Mouse (Mus musculus) lung, postnatal 36 days (tissue): Measurements from ENCODE around the gene Gja4.

Experiments
- DNase-seq: peaks from one replicate; pipeline ENCODE4 v3.0.0; 2022; ENCODE audit warnings: mixed read lengths

Gene Gja4

GRCm38 (mm10) chr4:127313861-127314260 lies at the start of gene Gja4:
TSS of gene Gja4 (minus strand) at chr4:127314039.
- peak; percentile 93 for DNase-seq

GRCm38 (mm10) chr4:127363331-127363730 lies 49.5 kb upstream of the Gja4 start:
- peak; percentile 13 for DNase-seq

- DNase-seq: no peak
Measured at GRCm38 (mm10) chr4:127362520-127362919, 48.7 kb upstream of the Gja4 start.

- peak; percentile 41 for DNase-seq
Measured at GRCm38 (mm10) chr4:127358018-127358417, 44.2 kb upstream of the Gja4 start, which contains the start of gene Gjb5. TSS of gene Gjb5 (minus strand) at chr4:127358181.

- DNase-seq: peak; percentile 21
Measured at GRCm38 (mm10) chr4:127354506-127355485, 41.0 kb upstream of the Gja4 start.

GRCm38 (mm10) chr4:127353951-127354438 lies 40.2 kb upstream of the Gja4 start, which contains the start of gene Gjb4:
TSS of gene Gjb4 (minus strand) at chr4:127354081.
- DNase-seq: peak; percentile 35

- DNase-seq: no peak
Measured at GRCm38 (mm10) chr4:127352594-127352993, 38.8 kb upstream of the Gja4 start.

GRCm38 (mm10) chr4:127349560-127350300 lies 35.9 kb upstream of the Gja4 start:
- DNase-seq: no peak

- no peak for DNase-seq
Measured at GRCm38 (mm10) chr4:127345000-127345399, 31.2 kb upstream of the Gja4 start.

- no peak for DNase-seq
Measured at GRCm38 (mm10) chr4:127341372-127341771, 27.5 kb upstream of the Gja4 start.

GRCm38 (mm10) chr4:127337668-127338067 lies 23.8 kb upstream of the Gja4 start:
- no peak for DNase-seq

- peak; percentile 40 for DNase-seq
Measured at GRCm38 (mm10) chr4:127334870-127335504, 21.1 kb upstream of the Gja4 start.

- DNase-seq: no peak
Measured at GRCm38 (mm10) chr4:127331171-127331570, 17.3 kb upstream of the Gja4 start.

GRCm38 (mm10) chr4:127330181-127331100 lies 16.6 kb upstream of the Gja4 start, which contains the start of gene Gjb3:
TSS of gene Gjb3 (minus strand) at chr4:127330844.
- DNase-seq: no peak

- no peak for DNase-seq
Measured at GRCm38 (mm10) chr4:127329751-127330150, 15.9 kb upstream of the Gja4 start.

- no peak for DNase-seq
Measured at GRCm38 (mm10) chr4:127329046-127329445, 15.2 kb upstream of the Gja4 start.

GRCm38 (mm10) chr4:127328378-127328777 lies 14.5 kb upstream of the Gja4 start:
- DNase-seq: no peak

GRCm38 (mm10) chr4:127327749-127328148 lies 13.9 kb upstream of the Gja4 start:
- DNase-seq: no peak

- no peak for DNase-seq
Measured at GRCm38 (mm10) chr4:127327258-127327657, 13.4 kb upstream of the Gja4 start.

GRCm38 (mm10) chr4:127325276-127325675 lies 11.4 kb upstream of the Gja4 start:
- DNase-seq: no peak

- peak; percentile 87 for DNase-seq
Measured at GRCm38 (mm10) chr4:127324759-127325158, 10.9 kb upstream of the Gja4 start.

GRCm38 (mm10) chr4:127324296-127324695 lies 10.5 kb upstream of the Gja4 start:
- no peak for DNase-seq
